Mouse (Mus musculus): Measurements from ENCODE around the gene Tnfaip2.

The Tnfaip2 gene

GRCm38 (mm10) chr12:111479917-111480316 is 37.6 kb downstream of the Tnfaip2 start:
- DNase-seq: peak in 1 of 2 experiments; percentile 66

- no peak for DNase-seq
These were observed 42.9 kb downstream of the Tnfaip2 start for GRCm38 (mm10) chr12:111485046-111485651.

DNA sequence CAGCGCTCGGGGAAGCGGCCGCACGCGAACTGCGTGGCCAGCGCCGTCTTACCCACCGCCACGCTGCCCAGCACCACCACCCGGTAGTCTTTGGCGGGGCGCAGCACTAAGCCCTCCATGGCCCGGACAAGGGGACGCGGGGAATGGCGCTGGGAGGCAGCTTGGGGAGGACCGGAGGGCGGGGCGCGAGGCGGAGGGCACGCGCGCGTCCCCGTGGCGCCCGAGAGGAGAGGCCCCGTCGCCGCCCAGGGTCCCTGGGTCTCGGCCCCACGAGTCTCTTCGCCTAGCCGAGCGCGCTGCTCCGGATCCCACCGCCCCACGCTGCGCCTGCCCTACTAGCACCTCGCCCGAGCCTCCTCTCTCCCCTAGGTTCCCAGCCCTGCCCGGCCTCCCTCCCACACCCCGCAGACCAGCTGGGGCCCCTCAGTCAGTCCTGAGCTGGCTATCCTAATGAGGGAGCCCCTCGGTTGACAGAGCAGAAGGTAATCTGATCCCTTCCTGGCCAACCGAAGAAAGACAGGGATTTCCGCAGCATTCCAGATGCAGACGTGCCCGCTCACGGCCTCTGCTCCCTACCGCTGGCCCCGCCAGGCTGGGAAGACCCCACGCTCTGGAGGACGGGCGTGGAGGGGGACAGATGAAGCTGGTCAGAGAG is 43.5 kb downstream of the Tnfaip2 start, which contains the start of gene Gm266:
Gene Gm266, minus strand, starts transcription at position 172 of the 655 bp plus-strand sequence.
- DNase-seq: no peak

DNA sequence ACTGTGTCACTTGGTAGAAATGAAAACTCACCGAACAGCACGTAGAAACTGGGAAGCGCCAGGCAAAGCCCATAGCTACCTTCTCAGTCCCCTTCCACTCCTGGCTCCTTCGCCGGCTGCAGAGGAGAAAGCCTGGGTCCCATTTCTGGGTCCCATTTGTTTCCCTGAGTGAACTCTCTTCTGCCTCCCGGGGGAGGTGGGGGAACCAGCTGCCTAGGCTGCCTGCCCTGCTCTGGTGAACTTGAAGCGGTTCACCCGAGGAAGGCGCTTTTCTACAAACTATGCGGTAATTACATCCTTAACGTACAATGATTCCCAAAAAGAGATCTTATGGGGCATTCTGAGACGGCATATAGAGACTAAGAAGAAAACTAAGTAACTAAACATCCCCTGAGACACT is 44.2 kb downstream of the Tnfaip2 start:
- no peak for DNase-seq

- DNase-seq: peak in 1 of 2 experiments; percentile 20
These were observed 47.1 kb downstream of the Tnfaip2 start for GRCm38 (mm10) chr12:111489261-111489865.

GRCm38 (mm10) chr12:111494931-111495330 is 52.7 kb downstream of the Tnfaip2 start:
- no peak for DNase-seq

- DNase-seq: peak in 1 of 2 experiments; percentile 36
These were observed 54.8 kb downstream of the Tnfaip2 start for GRCm38 (mm10) chr12:111497076-111497475.

GRCm38 (mm10) chr12:111499617-111500016 is 57.3 kb downstream of the Tnfaip2 start:
- no peak for DNase-seq

DNA sequence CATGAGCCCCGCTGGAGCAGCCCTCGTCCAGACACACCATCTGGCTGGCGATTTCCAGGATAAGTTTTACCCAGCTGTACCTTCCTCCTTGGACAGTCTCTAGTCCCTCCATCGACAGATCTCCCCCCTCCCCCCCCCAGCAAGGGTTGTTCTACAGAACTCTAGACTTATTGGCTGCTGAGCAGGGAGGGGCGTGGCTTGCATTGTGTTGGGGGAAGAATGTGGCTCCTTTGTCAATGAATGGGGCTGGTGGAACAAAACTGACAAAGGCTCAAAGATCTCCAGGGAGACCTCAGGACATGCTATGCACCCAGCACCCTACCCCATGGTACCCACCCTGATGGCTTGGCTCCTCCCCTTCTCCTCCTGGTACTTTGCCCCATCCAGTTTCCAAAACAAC is 58.5 kb downstream of the Tnfaip2 start:
- DNase-seq: no peak

DNA sequence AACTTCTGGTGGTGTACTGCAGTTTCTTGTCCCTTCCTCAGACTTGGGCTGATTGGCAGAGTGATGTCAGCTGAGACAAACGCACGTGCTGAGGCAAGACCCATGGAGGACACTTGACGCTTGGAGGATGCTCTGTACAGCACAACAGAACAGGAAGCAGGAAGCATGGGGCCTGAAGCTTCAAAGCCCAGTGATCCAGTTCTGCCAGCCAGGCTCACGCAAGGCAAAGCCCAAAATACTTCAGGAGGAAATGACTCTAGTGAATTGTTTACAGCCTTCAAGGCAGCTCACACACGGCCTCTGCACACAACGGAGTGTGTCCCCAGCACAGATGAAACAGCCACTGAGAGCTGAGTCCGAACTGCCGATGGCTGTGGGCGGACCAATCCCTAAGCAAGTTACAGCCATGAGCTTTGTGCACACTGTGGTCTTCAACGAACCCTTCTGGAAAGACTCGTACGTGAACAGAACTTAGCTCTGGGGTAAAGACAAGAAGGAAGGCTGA is 60.8 kb downstream of the Tnfaip2 start:
- DNase-seq: no peak

DNA sequence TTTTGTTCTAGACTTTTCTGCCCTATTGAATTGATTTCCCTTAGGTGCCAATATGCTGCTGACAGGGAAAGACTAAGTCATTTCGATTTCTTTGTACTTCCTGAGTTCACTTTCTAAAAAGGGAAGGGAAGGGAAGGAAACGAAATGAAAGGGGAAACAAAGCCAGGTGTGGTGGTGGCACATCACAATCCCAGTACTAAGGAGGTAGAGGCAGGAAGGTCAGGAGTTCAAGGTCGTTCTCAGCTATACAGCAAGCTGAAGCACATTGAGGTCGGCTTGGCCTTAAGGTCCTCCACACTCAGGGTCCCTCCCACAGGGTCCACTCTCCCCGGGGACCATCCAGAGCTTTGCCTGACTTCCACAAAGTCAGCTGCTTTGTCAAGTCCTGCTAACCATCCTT is 61.3 kb downstream of the Tnfaip2 start:
- DNase-seq: no peak
